Mouse (Mus musculus) kidney, embryonic 15.5 days (tissue): ENCODE measurements around the gene H2-T23. TPM values are rescaled to one million over a fixed set of nuclear protein-coding genes. Genes with fewer than 3 reads are reported as not detected.
"Not testable (repeated sequence)": the region's sequence is repeated elsewhere in the genome, so short reads cannot be mapped to it uniquely, and the experiment has no call there.

Source experiments
- ATAC-seq: fragments of 200-750 bp; cut with Nextera tagmentation; replicated peaks from 2 replicates; pipeline ENCODE4 v1.8.0; 2017; ENCODE audit warnings: moderate TSS enrichment; ENCODE audit not compliant: low FRiP score
- H3K27ac ChIP-seq: fragments of 300-500 bp; sonication (generic); 2 replicates; pipeline ENCODE4 v1.5.1; 2015; ENCODE audit warnings: mild to moderate bottlenecking, inconsistent platforms
- H3K27me3 ChIP-seq: fragments of 300-500 bp; sonication (generic); 2 replicates; pipeline ENCODE4 v1.6.1; 2015; ENCODE audit warnings: inconsistent platforms
- H3K36me3 ChIP-seq: fragments of 300-500 bp; sonication (generic); 2 replicates; pipeline ENCODE4 v1.6.1; 2015; ENCODE audit warnings: inconsistent platforms
- H3K4me1 ChIP-seq: fragments of 300-500 bp; sonication (generic); 2 replicates; pipeline ENCODE4 v1.6.1; 2015; ENCODE audit warnings: inconsistent platforms
- H3K4me2 ChIP-seq: fragments of 300-500 bp; sonication (generic); 2 replicates; pipeline ENCODE4 v1.6.1; 2015; ENCODE audit warnings: moderate library complexity, mild to moderate bottlenecking, inconsistent platforms
- H3K4me3 ChIP-seq: fragments of 300-500 bp; sonication (generic); replicated peaks from 2 replicates; pipeline ENCODE4 v1.5.1; 2015; ENCODE audit warnings: mild to moderate bottlenecking, inconsistent platforms
- H3K9ac ChIP-seq: fragments of 300-500 bp; sonication (generic); 2 replicates; pipeline ENCODE4 v1.6.1; 2015; ENCODE audit warnings: mild to moderate bottlenecking, inconsistent platforms
- H3K9me3 ChIP-seq: fragments of 300-500 bp; sonication (generic); replicated peaks from 2 replicates; pipeline ENCODE4 v1.6.1; 2016; ENCODE audit warnings: inconsistent platforms
- WGBS: fragments of 180-500 bp; shearing (Covaris S2); methylation state at CpG from one replicate; pipeline ENCODE4 v1.1.7; 2015; ENCODE audit warnings: mixed read lengths; 5-methylcytosine and 5-hydroxymethylcytosine counted together
- polyA plus RNA-seq: library from polyadenylated mRNA; unstranded; fragments of >200 nt; fragmentation: Nextera tagmentation; extraction: Ambion mirVana; gene quantifications from 2 replicates; pipeline ENCODE4 v1.2.1, GENCODE M21; 2015

H2-T23 gene
- polyA plus RNA-seq, 1 experiment from 2014 or later = 4.3 TPM

DNA sequence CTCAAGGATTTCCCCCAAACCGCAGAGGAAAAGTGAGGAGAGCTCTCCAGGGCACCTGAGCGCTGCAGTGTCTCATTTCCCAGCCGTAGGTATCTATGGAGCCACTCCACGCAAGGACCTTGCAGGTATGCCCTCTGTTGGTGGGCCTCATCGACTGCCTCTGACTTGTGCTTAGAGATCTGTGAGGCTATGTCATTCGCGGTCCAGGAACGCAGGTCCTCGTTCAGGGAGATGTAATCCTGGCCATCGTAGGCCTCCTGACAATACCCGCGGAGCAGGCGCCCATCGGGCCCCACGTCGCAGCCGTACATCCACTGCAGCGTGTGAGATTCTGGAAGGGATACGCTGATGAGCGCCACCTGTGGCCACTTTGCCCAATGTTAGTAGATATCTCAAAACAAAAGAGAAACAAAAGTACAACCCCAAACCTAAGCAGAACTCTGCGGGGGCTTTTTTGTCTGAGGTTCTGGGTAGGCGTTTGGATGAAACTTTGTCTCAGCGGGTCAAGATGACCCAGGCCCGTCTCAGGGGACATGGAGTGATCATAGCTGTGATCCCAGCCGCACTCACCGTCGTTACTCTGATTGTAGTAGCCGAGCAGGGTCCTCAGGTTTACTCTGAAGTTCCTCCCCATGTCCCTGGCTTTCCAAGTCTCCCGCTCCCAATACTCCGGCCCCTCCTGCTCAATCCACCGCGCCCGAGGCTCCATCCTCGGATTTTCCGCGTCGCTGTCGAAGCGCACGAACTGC is 898 bp downstream of the H2-T23 start:
- H3K4me2 ChIP-seq = peak overlapping the region; percentile 97
- ATAC-seq, H3K27me3 ChIP-seq, H3K9me3 ChIP-seq, H3K27ac ChIP-seq, H3K36me3 ChIP-seq: not testable (repeated sequence)
- peak overlapping the region; percentile 41 for H3K9ac ChIP-seq
- peak overlapping the region; percentile 54 for H3K4me3 ChIP-seq
- H3K4me1 ChIP-seq = peaks cover 11% of the 10 kb centered on the region; the same call in 1 of the 2 replicates
- under 1% methylated on average over 40 of the region's 40 CpGs for WGBS

DNA sequence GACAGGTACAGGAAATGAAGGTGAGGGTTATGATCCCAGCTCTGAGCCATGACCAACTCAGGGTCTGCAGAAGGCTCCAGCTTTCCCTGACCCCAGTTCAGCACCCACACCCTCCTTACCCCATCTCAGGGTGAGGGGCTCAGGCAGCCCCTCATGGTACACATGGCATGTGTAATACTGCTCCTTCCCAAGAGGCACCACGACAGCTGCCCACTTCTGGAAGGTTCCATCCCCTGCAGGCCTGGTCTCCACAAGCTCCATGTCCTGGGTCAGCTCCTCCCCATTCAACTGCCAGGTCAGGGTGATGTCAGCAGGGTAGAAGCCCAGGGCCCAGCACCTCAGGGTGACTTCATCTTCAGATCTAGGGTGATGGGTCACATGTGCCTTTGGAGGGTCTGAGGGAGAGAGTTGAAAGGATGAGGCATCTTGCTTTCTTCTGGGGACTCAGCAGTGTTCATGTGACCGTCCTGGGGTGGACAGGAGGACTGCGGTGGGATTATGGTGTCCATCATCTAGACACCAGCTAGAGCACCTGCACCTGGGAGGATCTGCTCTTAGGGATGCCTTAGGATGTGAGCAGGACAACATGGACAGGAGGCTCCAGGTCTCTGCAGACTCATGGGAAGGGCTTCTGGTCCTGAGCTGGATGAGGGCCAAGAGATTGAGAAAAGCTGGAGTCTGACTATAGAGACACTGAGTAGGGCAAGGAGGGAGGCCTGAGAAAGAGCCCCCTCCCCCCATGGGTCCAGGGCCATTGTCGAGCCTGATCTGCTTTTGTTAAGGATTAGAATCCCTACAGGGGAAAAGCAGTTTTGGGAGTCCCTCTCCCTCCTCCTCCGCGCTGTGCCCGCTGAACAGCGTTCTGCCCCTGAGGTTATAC is 1.7 kb downstream of the H2-T23 start:
- H3K27ac ChIP-seq, H3K9me3 ChIP-seq, ATAC-seq, H3K36me3 ChIP-seq, H3K9ac ChIP-seq, H3K27me3 ChIP-seq: not testable (repeated sequence)
- WGBS = 54% methylated on average over 8 of the region's 8 CpGs
- peaks cover 11% of the 10 kb centered on the region; the same call in 1 of the 2 replicates for H3K4me1 ChIP-seq
- peak overlapping the region; percentile 54 for H3K4me3 ChIP-seq
- H3K4me2 ChIP-seq = peak overlapping the region; percentile 97

DNA sequence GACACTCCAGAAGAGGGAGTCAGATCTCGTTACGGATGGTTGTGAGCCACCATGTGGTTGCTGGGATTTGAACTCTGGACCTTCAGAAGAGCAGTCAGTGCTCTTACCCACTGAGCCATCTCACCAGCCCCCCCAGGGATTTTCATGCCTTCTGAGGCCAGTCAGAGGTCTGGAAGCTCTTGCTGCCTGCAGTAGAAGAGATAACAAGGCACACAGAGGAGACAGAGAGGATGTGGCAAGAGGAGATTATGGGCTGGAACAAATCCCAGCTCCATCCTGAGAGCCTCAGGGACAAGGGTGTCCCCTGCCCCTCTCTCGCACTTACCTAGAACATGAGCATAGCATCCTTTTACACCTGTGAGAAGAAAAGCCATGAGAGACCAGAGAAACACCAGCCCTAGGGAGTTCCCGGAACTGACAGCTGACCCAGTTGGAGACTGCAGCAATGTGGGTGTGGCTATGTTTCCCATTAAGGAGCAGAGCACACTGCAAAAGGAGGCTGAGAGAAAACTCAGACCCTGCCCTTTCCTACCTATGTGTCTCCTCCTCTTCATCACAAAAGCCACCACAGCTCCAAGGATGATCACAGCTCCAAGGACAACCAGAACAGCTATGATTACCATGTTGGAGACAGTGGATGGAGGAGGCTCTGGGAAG is 2.5 kb downstream of the H2-T23 start:
- 66% methylated on average over 4 of the region's 4 CpGs for WGBS
- not testable (repeated sequence) for H3K27ac ChIP-seq, H3K27me3 ChIP-seq, H3K36me3 ChIP-seq, H3K9me3 ChIP-seq, H3K4me2 ChIP-seq, H3K9ac ChIP-seq, H3K4me3 ChIP-seq, ATAC-seq
- H3K4me1 ChIP-seq = peaks cover 11% of the 10 kb centered on the region; the same call in 1 of the 2 replicates

DNA sequence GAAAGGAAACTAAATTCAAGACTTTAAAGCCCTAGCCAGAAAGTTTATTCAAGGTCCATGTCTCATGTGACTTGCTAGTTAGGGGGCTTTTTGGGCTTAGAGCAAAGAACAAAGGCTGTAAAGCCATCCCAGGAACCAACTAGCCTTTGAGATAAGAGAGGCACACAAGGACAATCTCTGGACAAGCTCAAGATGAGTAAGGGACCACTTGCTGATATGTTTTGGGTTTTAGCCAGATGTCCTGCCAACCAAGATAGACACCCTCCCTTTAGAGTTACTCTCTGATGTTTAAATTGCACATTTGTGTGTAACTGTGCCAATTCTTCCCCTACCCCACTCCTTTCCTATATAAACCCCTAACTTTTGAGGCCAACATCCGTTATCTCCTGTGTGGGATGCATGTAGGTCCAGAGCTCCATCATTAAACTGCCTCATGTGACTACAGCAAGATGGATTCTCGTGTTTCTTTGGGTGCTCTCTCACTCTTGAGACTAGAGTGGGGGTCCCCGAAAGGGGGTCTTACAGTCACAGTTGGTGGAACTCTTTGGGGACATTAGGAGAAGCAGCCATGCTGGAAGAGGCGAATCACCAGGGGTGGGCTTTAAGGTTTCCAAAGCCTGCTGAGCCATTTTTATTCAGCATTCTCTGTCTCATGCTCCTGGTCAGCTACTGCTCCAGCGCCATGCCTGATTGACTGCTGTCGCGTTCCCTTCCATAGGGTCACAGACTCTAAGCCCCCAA is 3.6 kb downstream of the H2-T23 start:
- peaks cover 4% of the 10 kb centered on the region; the same call in 1 of the 2 replicates for H3K27me3 ChIP-seq
- no peak for ATAC-seq
- peaks cover 13% of the 10 kb centered on the region for H3K4me1 ChIP-seq
- no peak overlapping the region for H3K4me2 ChIP-seq
- H3K36me3 ChIP-seq = no peaks in the 10 kb centered on the region
- H3K9ac ChIP-seq = no peak overlapping the region
- no peaks in the 10 kb centered on the region for H3K9me3 ChIP-seq
- H3K4me3 ChIP-seq = no peak overlapping the region
- WGBS = 75% methylated on average over 7 of the region's 7 CpGs
- H3K27ac ChIP-seq = no peak overlapping the region

DNA sequence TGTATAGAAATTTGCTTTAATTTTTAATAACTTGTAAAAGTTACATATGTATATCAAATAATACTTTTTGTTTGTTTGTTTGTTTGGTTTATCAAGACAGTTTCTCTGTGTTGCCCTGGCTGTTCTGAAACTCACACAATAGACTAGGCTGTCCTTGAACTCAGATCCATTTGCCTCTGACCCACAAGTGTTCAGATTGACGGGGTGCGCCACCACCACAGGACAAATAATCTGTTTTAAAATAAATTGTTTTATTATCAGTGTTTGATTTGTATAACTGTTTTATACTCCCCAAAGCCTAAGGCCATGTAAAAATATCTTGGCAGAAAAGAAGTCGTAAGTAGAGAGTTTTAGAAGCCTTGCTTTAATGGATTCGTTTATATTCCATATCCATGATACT is 5.0 kb downstream of the H2-T23 start:
- H3K4me2 ChIP-seq = no peak overlapping the region
- H3K27ac ChIP-seq = no peak overlapping the region
- WGBS = 91% methylated on average over 4 of the region's 4 CpGs
- H3K9ac ChIP-seq = no peak overlapping the region
- H3K27me3 ChIP-seq = peaks cover 4% of the 10 kb centered on the region; the same call in 1 of the 2 replicates
- no peaks in the 10 kb centered on the region for H3K9me3 ChIP-seq
- no peaks in the 10 kb centered on the region for H3K36me3 ChIP-seq
- no peak overlapping the region for H3K4me3 ChIP-seq
- no peak for ATAC-seq
- H3K4me1 ChIP-seq = peaks cover 24% of the 10 kb centered on the region

DNA sequence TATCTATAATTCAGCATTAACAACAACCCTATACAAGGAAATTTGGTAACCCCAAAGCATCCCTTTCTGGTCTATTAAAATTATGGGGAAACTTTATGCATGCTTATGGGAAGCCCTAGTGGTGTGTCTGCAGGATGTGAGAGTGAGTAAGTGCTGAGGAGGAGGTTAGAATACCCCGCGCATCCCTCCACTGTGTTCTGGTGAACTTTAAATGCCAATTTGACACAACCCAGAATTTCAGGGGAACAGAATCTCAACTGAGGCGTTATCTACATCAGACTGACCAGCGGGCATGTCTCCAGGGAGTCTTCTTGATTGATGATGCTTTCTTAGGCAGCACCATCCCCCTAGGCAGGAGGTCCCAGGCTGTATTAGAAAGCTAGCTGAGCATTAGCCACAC is 6.8 kb downstream of the H2-T23 start:
- H3K27me3 ChIP-seq = no peaks in the 10 kb centered on the region
- WGBS = 70% methylated on average over 4 of the region's 4 CpGs
- no peak overlapping the region for H3K4me2 ChIP-seq
- no peak overlapping the region for H3K4me3 ChIP-seq
- no peaks in the 10 kb centered on the region for H3K9me3 ChIP-seq
- H3K9ac ChIP-seq = no peak overlapping the region
- no peak overlapping the region for H3K27ac ChIP-seq
- peaks cover 17% of the 10 kb centered on the region for H3K4me1 ChIP-seq
- ATAC-seq = no peak
- no peaks in the 10 kb centered on the region for H3K36me3 ChIP-seq

DNA sequence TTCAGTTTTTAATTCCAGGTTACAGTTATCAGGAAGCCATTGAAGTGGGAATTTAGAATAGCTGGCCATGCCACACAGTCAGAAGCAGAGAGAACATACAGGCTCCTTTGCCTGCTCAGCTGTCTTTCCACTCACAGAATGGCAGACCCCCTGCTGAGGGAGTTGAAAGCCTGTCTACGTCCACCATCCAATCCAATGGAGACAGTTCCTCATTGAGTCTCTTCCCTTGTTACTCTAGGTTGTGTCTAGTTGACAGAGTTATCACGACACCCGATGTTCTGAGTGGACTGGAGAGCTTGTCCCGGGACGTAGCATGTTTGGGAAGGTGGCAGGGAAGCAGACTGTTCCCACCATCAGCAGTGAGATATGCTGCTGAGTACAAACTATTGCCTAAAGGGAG is 7.5 kb downstream of the H2-T23 start:
- no peaks in the 10 kb centered on the region for H3K36me3 ChIP-seq
- no peak overlapping the region for H3K27ac ChIP-seq
- H3K4me1 ChIP-seq = peaks cover 17% of the 10 kb centered on the region
- ATAC-seq = no peak
- H3K9ac ChIP-seq = no peak overlapping the region
- WGBS = 80% methylated on average over 5 of the region's 5 CpGs
- no peaks in the 10 kb centered on the region for H3K27me3 ChIP-seq
- H3K4me3 ChIP-seq = no peak overlapping the region
- H3K9me3 ChIP-seq = no peaks in the 10 kb centered on the region; the same call in 1 of the 2 replicates
- no peak overlapping the region for H3K4me2 ChIP-seq

DNA sequence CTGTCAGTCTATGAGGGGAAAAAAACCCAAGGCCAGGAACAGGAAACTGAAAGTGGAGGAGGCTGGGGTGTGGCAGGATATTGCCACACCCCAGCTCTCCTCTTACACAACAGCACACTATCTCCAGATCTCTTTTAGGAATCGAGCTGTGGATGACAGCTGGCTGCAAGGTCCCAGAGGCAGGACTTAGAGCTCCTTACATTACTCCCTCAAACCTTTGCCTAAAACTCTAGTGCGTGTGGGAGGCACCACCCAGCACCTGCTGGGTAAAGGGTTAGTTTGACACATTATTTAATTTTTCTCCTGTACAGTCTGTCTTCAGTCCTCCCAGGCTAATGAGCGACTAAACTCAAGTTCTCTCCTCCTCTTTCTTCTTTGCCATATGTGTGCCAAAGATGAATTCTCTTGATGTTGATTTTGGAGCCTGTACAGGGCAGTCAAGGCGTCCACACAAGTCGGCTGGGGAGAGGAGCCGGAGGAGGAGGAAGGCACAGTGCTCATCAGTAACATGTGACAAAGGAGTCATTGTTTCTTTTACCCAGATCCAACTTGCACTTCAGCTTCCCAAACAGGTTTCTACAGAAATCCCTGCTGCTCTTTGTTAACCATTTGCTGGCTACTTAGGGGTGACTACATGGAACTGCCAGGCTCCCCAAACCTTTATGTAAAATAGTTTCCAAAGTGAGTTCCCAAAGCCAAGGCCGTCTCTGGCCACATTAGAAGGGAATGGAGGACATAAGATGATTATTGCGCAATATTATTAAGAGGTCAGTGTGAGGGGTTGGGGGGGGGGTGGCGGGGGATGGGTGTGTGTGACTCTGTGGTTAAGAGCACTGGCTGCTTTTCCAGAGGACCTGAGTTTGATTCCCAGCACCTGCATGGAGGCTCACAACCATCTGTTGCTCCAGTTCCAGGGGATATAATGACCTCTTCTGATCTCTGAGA is 8.7 kb downstream of the H2-T23 start:
- peak overlapping the region; percentile 21; the same call in 1 of the 2 replicates for H3K4me2 ChIP-seq

DNA sequence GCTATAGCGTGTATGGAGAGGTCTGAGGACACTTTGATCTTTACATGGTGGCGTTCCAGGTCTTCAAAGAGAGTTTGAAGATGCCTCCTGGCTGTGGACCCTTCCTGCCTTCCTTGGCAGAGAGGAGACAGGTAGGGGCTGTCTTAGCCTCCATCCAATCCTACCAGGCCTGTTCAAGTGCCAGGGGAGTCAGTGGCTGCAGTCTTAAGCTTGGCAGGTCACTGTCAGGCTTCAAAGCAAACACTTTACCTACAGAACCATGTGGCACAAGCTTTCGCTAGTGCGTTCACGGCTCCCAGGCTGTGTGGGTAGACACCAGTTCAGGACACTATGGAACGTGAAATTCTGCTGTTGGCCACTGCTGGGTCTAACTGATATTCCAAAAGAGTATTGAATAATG is 9.7 kb downstream of the H2-T23 start:
- Histone ChIP-seq H3K4me1 (peaks cover 17% of the 10 kb centered on the region), H3K27me3 (no peaks in the 10 kb centered on the region), H3K9ac (no peak overlapping the region), H3K9me3 (no peaks in the 10 kb centered on the region; the same call in 1 of the 2 replicates), H3K36me3 (no peaks in the 10 kb centered on the region), H3K27ac (no peak overlapping the region), H3K4me2 (no peak overlapping the region), H3K4me3 (no peak overlapping the region)
- WGBS = 89% methylated on average over 6 of the region's 6 CpGs
- ATAC-seq = no peak

More for the DNA sequence above, 8.7 kb downstream of the H2-T23 start:
- no peak overlapping the region for H3K4me3 ChIP-seq
- ATAC-seq = no peak
- H3K9ac ChIP-seq = no peak overlapping the region
- no peaks in the 10 kb centered on the region for H3K27me3 ChIP-seq
- peak overlapping the region; percentile 54 for H3K27ac ChIP-seq
- peaks cover 17% of the 10 kb centered on the region for H3K4me1 ChIP-seq
- WGBS = 48% methylated on average over 9 of the region's 9 CpGs
- no peaks in the 10 kb centered on the region for H3K36me3 ChIP-seq
- H3K9me3 ChIP-seq = no peaks in the 10 kb centered on the region; the same call in 1 of the 2 replicates

DNA sequence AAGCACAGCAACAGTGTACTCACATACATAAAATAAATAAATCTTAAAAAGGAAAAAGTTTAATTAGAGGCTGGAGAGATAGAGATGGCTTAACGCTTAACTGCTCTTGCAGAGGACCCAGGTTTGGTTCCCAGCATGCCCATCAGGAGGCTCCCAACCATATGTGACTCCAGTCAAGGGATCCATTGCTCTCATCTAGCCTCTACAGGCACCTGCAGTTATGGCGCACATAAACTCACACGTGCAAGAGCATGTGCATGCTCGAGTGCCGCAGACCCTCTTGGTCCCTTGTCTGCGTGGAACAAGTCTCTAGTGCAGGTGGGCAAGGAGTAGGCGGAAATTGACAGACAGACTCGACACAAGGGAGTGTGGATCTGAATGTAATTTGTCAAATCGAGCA is 10.6 kb downstream of the H2-T23 start:
- Histone ChIP-seq H3K36me3 (no peaks in the 10 kb centered on the region), H3K9ac (no peak overlapping the region), H3K4me1 (peaks cover 17% of the 10 kb centered on the region), H3K27me3 (no peaks in the 10 kb centered on the region), H3K4me2 (no peak overlapping the region), H3K9me3 (no peaks in the 10 kb centered on the region; the same call in 1 of the 2 replicates), H3K27ac (no peak overlapping the region), H3K4me3 (no peak overlapping the region)
- no peak for ATAC-seq
- 94% methylated on average over 9 of the region's 9 CpGs for whole genome bisulfite sequencing
